ENCODE assay signal across 10 mouse cellular contexts in the genomic region with DNA sequence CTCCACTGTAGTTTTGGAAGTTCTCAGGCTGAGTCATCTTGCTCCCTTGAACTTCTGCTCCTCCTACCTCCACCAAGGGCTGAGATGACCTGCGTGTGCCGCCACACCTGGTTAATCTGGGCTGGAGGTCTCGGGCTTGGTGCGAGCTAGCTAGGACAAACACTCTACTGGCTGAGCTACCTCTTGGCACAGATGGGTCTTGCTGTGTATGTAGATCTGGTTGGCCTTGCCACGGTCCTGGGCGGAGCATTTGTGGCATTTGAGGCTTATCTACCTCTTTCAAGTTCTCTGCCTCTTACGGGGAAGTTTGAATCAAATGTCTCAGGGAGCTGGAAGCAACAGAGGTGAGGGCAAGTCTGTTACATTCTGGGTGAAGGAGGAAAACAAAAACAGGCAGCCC. TPM values are rescaled to one million over a fixed set of nuclear protein-coding genes. Genes with fewer than 3 reads are reported as not detected.
DNase-seq lines count a peak whose midpoint lies in the region; ATAC-seq and TF ChIP-seq lines count a peak whose summit lies in the region.
"Had no signal": no experiment of that assay in that cellular context is flagged by ENCODE, and none has a peak within 500 bp of the region (broad histone marks: within the 10 kb centered on the region; RNA-seq: fewer than 3 reads in every experiment).

No protein-coding gene starts in this region.

- TF ChIP-seq EP300 in ES-Bruce4 (IDR thresholded peaks at IDR 0.05; ENCODE audit: insufficient read depth, low read depth, low read length): no peak

- no peak overlapping the region for H3K4me3 ChIP-seq in heart, embryonic 16.5 days (ENCODE audit: low read length)
- no peak overlapping the region for H3K4me3 ChIP-seq in ES-Bruce4 (ENCODE audit: low read depth, low read length)
- H3K4me3 ChIP-seq in lung, embryonic 16.5 days (ENCODE audit: low read length): no peak overlapping the region

- H3K9ac ChIP-seq in heart, embryonic 16.5 days (ENCODE audit: low read length): no peak overlapping the region
- H3K9ac ChIP-seq in ES-Bruce4 (ENCODE audit: low read depth, poor library complexity, severe bottlenecking): no peak overlapping the region
- H3K9ac ChIP-seq in lung, embryonic 16.5 days (ENCODE audit: low read length): no peak overlapping the region
- H3K9ac ChIP-seq: liver, embryonic 14.5 days had no signal

- H3K4me2 ChIP-seq in heart, embryonic 16.5 days (ENCODE audit: low read depth, low read length): no peak overlapping the region
- no peak overlapping the region for H3K4me2 ChIP-seq in lung, embryonic 16.5 days (ENCODE audit: low read depth, low read length)

- WGBS in heart, embryonic 16.5 days: 63% methylated on average over 7 of the region's 7 CpGs
- WGBS in lung, embryonic 16.5 days: 47% methylated on average over 7 of the region's 7 CpGs

- no peaks in the 10 kb centered on the region for H3K27me3 ChIP-seq in heart, embryonic 16.5 days (ENCODE audit: control insufficient read depth, insufficient read depth, low read length)
- no peaks in the 10 kb centered on the region for H3K27me3 ChIP-seq in ES-Bruce4 (ENCODE audit: control insufficient read depth, insufficient read depth, low read length, poor library complexity, severe bottlenecking)
- no peaks in the 10 kb centered on the region for H3K27me3 ChIP-seq in lung, embryonic 16.5 days (ENCODE audit: control insufficient read depth, insufficient read depth, low read depth, low read length)

- H3K9me3 ChIP-seq in heart, embryonic 16.5 days (replicated peaks; ENCODE audit: control insufficient read depth, low read length): no peaks in the 10 kb centered on the region
- H3K9me3 ChIP-seq in ES-Bruce4 (replicated peaks; ENCODE audit: control insufficient read depth, insufficient read depth, low read length, poor library complexity, severe bottlenecking): no peaks in the 10 kb centered on the region
- no peaks in the 10 kb centered on the region for H3K9me3 ChIP-seq in lung, embryonic 16.5 days (ENCODE audit: control insufficient read depth, low read length)

- H3K4me1 ChIP-seq in heart, embryonic 16.5 days (ENCODE audit: control insufficient read depth, insufficient read depth, low read length): peaks cover 76% of the 10 kb centered on the region
- H3K4me1 ChIP-seq in ES-Bruce4 (ENCODE audit: control insufficient read depth, insufficient read depth, low read length): peaks cover 42% of the 10 kb centered on the region
- H3K4me1 ChIP-seq in lung, embryonic 16.5 days (replicated peaks; ENCODE audit: control insufficient read depth, insufficient read depth, low read length): peaks cover 94% of the 10 kb centered on the region

- peak overlapping the region; percentile 20; the same call in 1 of the 2 replicates for H3K27ac ChIP-seq in heart, embryonic 16.5 days (ENCODE audit: low read length)
- H3K27ac ChIP-seq in ES-Bruce4 (ENCODE audit: insufficient read depth, low read length): peak overlapping the region; percentile 57
- H3K27ac ChIP-seq in lung, embryonic 16.5 days (ENCODE audit: low read length): peak overlapping the region; percentile 93
- H3K27ac ChIP-seq: liver, embryonic 14.5 days had no signal

- peaks cover 2% of the 10 kb centered on the region; the same call in 1 of the 2 replicates for H3K36me3 ChIP-seq in heart, embryonic 16.5 days (ENCODE audit: control insufficient read depth, insufficient read depth)
- H3K36me3 ChIP-seq in ES-Bruce4 (ENCODE audit: control insufficient read depth, insufficient read depth, low read length, poor library complexity, severe bottlenecking): peaks cover 26% of the 10 kb centered on the region
- peaks cover 14% of the 10 kb centered on the region; the same call in 1 of the 2 replicates for H3K36me3 ChIP-seq in lung, embryonic 16.5 days (ENCODE audit: control insufficient read depth, insufficient read depth, low read length)

- TF ChIP-seq POLR2A in ES-Bruce4 (IDR thresholded peaks at IDR 0.05; ENCODE audit: insufficient read depth, low read length): no peak

- TF ChIP-seq CTCF in ES-Bruce4 (IDR thresholded peaks at IDR 0.05; ENCODE audit: low read depth, low read length): no peak

- DNase-seq in heart, adult 18-20 months: no peak
- peak; percentile 60 for DNase-seq in 3134 (ENCODE audit: extremely low read depth, insufficient read length, low spot score)
- no peak for DNase-seq in B cell, adult 2 months
- DNase-seq in frontal cortex, postnatal 10 days (ENCODE audit: low spot score in 2 of 2): no peak
- no peak for DNase-seq in layer of hippocampus, adult 9-11 months

- no peak for ATAC-seq in heart, embryonic 16.5 days (replicated peaks; ENCODE audit: extremely low read depth, insufficient read depth, low FRiP score)
- peak; percentile 42 for ATAC-seq in lung, embryonic 16.5 days (ENCODE audit: low read depth)

RNA-seq across cellular contexts. Expression of gene Lasp1, which starts 11.6 kb away (rescaled TPM):
- 52.9 and 59.0 TPM in 2 replicates for polyA plus RNA-seq in heart, embryonic 16.5 days (2015; fragmentation: Nextera tagmentation; extraction: Ambion mirVana)
- 10 to 100 TPM; 34.9 to 36.6 TPM for total RNA-seq in heart, adult 18-20 months (2021)
- polyA plus RNA-seq in ES-Bruce4 (2011; ENCODE audit: insufficient read depth, insufficient read length, low read depth, missing spikeins): 228 and 231 TPM in 2 replicates
- polyA plus RNA-seq in lung, embryonic 16.5 days (2015; fragmentation: Nextera tagmentation; extraction: Ambion mirVana): 163 and 167 TPM in 2 replicates

RNA-seq across cellular contexts. Expression of gene Rpl23, which starts 28.1 kb away (rescaled TPM):
- 299 and 310 TPM in 2 replicates for polyA plus RNA-seq in heart, embryonic 16.5 days (2015; fragmentation: Nextera tagmentation; extraction: Ambion mirVana)
- total RNA-seq in heart, adult 18-20 months (2021): 100 to 1,000 TPM; 505 to 584 TPM
- 777 and 842 TPM in 2 replicates for polyA plus RNA-seq in ES-Bruce4 (2011; ENCODE audit: insufficient read depth, insufficient read length, low read depth, missing spikeins)
- polyA plus RNA-seq in lung, embryonic 16.5 days (2015; fragmentation: Nextera tagmentation; extraction: Ambion mirVana): 495 and 578 TPM in 2 replicates

RNA-seq across cellular contexts. Expression of gene B230217C12Rik, which starts 30.2 kb away (rescaled TPM):
- 2.5 and 3.2 TPM in 2 replicates for polyA plus RNA-seq in heart, embryonic 16.5 days (2015; fragmentation: Nextera tagmentation; extraction: Ambion mirVana)
- total RNA-seq in heart, adult 18-20 months (2021): under 1 TPM; 0.51 to 0.55 TPM
- 2.8 and 3.4 TPM in 2 replicates for polyA plus RNA-seq in ES-Bruce4 (2011; ENCODE audit: insufficient read depth, insufficient read length, low read depth, missing spikeins)
- polyA plus RNA-seq in lung, embryonic 16.5 days (2015; fragmentation: Nextera tagmentation; extraction: Ambion mirVana): 3.1 and 3.4 TPM in 2 replicates

RNA-seq across cellular contexts. Expression of gene 1700001P01Rik, which starts 34.6 kb away (rescaled TPM):
- polyA plus RNA-seq in heart, embryonic 16.5 days (2015; fragmentation: Nextera tagmentation; extraction: Ambion mirVana): 0.25 and 0.41 TPM in 2 replicates
- total RNA-seq in heart, adult 18-20 months (2021): not detected
- polyA plus RNA-seq in ES-Bruce4 (2011; ENCODE audit: insufficient read depth, insufficient read length, low read depth, missing spikeins): 0.99 TPM in 1 of 2 replicates, not detected in the other
- polyA plus RNA-seq in lung, embryonic 16.5 days (2015; fragmentation: Nextera tagmentation; extraction: Ambion mirVana): 0.35 TPM in 1 of 2 replicates, not detected in the other
- total RNA-seq: gastrocnemius, adult 8-10 months had no signal

RNA-seq across cellular contexts. Expression of gene Cwc25, which starts 44.0 kb away (rescaled TPM):
- polyA plus RNA-seq in heart, embryonic 16.5 days (2015; fragmentation: Nextera tagmentation; extraction: Ambion mirVana): 10.7 and 12.5 TPM in 2 replicates
- 1 to 10 TPM; 6.4 to 8.4 TPM for total RNA-seq in heart, adult 18-20 months (2021)
- polyA plus RNA-seq in ES-Bruce4 (2011; ENCODE audit: insufficient read depth, insufficient read length, low read depth, missing spikeins): 14.5 and 16.9 TPM in 2 replicates
- 16.1 and 18.5 TPM in 2 replicates for polyA plus RNA-seq in lung, embryonic 16.5 days (2015; fragmentation: Nextera tagmentation; extraction: Ambion mirVana)

Comparison
In these comparisons a context has a peak if more than half of its experiments do, and no peak if none do; other contexts are left out.
1. H3K27ac ChIP-seq: peak in every context shown above with its lines; median percentile 93 in lung, embryonic 16.5 days; 57 in ES-Bruce4; 20 in heart, embryonic 16.5 days.